Mouse (Mus musculus) lung, postnatal 0 days (tissue): ENCODE data around the gene Msto1. TPM values are rescaled to one million over a fixed set of nuclear protein-coding genes. Genes with fewer than 3 reads are reported as not detected.

Experiments
- ATAC-seq: fragments of 200-750 bp; cut with Nextera tagmentation; 2 replicates; pipeline ENCODE4 v1.8.0; 2017; ENCODE audit warnings: moderate library complexity
- DNase-seq: peaks from one replicate; pipeline ENCODE4 v3.0.0-alpha.2; 2016; ENCODE audit warnings: low spot score
- H3K27ac ChIP-seq: fragments of 300-500 bp; sonication (generic); 2 replicates; pipeline ENCODE4 v1.5.1; 2014; ENCODE audit warnings: antibody characterized with exemption, mild to moderate bottlenecking, low read length, mixed read lengths
- H3K27me3 ChIP-seq: fragments of 300-500 bp; sonication (generic); replicated peaks from 2 replicates; pipeline ENCODE4 v1.6.1; 2014; ENCODE audit warnings: low read length, mixed read lengths; ENCODE audit not compliant: insufficient read depth
- H3K36me3 ChIP-seq: fragments of 300-500 bp; sonication (generic); 2 replicates; pipeline ENCODE4 v1.6.1; 2014; ENCODE audit warnings: low read length, mixed read lengths; ENCODE audit not compliant: insufficient read depth
- H3K4me1 ChIP-seq: fragments of 300-500 bp; sonication (generic); 2 replicates; pipeline ENCODE4 v1.6.1; 2014; ENCODE audit warnings: antibody characterized with exemption, low read depth, low read length, mixed read lengths; ENCODE audit not compliant: insufficient read depth
- H3K4me2 ChIP-seq: fragments of 300-500 bp; sonication (generic); replicated peaks from 2 replicates; pipeline ENCODE4 v1.6.1; 2014; ENCODE audit warnings: low read depth, mild to moderate bottlenecking, low read length, moderate library complexity, mixed read lengths
- H3K4me3 ChIP-seq: fragments of 300-500 bp; sonication (generic); 2 replicates; pipeline ENCODE4 v1.5.1; 2014; ENCODE audit warnings: low read depth, low read length
- H3K9ac ChIP-seq: fragments of 300-500 bp; sonication (generic); replicated peaks from 2 replicates; pipeline ENCODE4 v1.6.1; 2014; ENCODE audit warnings: low read depth, mild to moderate bottlenecking
- H3K9me3 ChIP-seq: fragments of 300-500 bp; sonication (generic); 2 replicates; pipeline ENCODE4 v1.6.1; 2016; ENCODE audit warnings: low read length, mixed read lengths
- CTCF ChIP-seq: IDR thresholded peaks from 2 replicates; pipeline ENCODE4 v1.5.1; 2016; ENCODE audit warnings: antibody characterized with exemption, mild to moderate bottlenecking
- EP300 ChIP-seq: IDR thresholded peaks from 2 replicates; pipeline ENCODE4 v1.6.1; 2016; ENCODE audit warnings: antibody characterized with exemption, mild to moderate bottlenecking, control low read depth
- WGBS: fragments of 180-500 bp; shearing (Covaris S2); extraction: QIAGEN DNeasy Blood & Tissue Kit; methylation state at CpG from one replicate; pipeline ENCODE4 v1.1.7; 2014; 5-methylcytosine and 5-hydroxymethylcytosine counted together
- polyA plus RNA-seq: library from polyadenylated mRNA; unstranded; fragments of >200 nt; fragmentation: Nextera tagmentation; extraction: Ambion mirVana; gene quantifications from 2 replicates; pipeline ENCODE4 v1.2.1, GENCODE M21; 2015

The Msto1 gene
- polyA plus RNA-seq, 1 experiment from 2014 or later, result 23.2 TPM

GRCm38 (mm10) chr3:88862129-88862528, 51.7 kb downstream of the Msto1 start:
- Histone ChIP-seq H3K36me3 (peaks cover 39% of the 10 kb centered on the region), H3K27ac (no peak overlapping the region), H3K4me2 (no peak overlapping the region), H3K9me3 (no peaks in the 10 kb centered on the region), H3K9ac (no peak overlapping the region), H3K4me1 (no peaks in the 10 kb centered on the region), H3K27me3 (no peaks in the 10 kb centered on the region), H3K4me3 (no peak overlapping the region)
- DNase-seq (no peak), ATAC-seq (no peak)
- no peak for TF ChIP-seq CTCF
- no peak for TF ChIP-seq EP300
- 88% methylated on average over 3 of the region's 3 CpGs for WGBS

- peak; percentile 86 for DNase-seq
- peak; percentile 89 for ATAC-seq
- TF ChIP-seq EP300 (peak; percentile 9; the same call in 1 of the 2 replicates), CTCF (no peak)
- no peak overlapping the region for H3K4me3 ChIP-seq
- H3K36me3 ChIP-seq, result peaks cover 26% of the 10 kb centered on the region
- no peaks in the 10 kb centered on the region for H3K9me3 ChIP-seq
- H3K27ac ChIP-seq, result peak overlapping the region; percentile 60; the same call in 1 of the 2 replicates
- no peak overlapping the region for H3K9ac ChIP-seq
- H3K27me3 ChIP-seq, result no peaks in the 10 kb centered on the region
- no peaks in the 10 kb centered on the region for H3K4me1 ChIP-seq
- H3K4me2 ChIP-seq, result no peak overlapping the region
- WGBS, result 52% methylated on average over 6 of the region's 6 CpGs
Observed at GRCm38 (mm10) chr3:88855837-88856236, 58.0 kb downstream of the Msto1 start.

Other genes starting within 250 kb of the Msto1 start
- 42.3 and 49.4 TPM in 2 replicates for gene Khdc4, start 228.2 kb downstream of the Msto1 start, polyA plus RNA-seq
- 88.6 and 98.4 TPM in 2 replicates for gene Rit1, start 197.2 kb downstream of the Msto1 start, polyA plus RNA-seq
- 4.9 and 5.6 TPM in 2 replicates for gene Syt11, start 138.8 kb downstream of the Msto1 start, polyA plus RNA-seq
- 4.6 and 5.0 TPM in 2 replicates for gene Gon4l, start 78.8 kb downstream of the Msto1 start, polyA plus RNA-seq
- 11.9 and 15.0 TPM in 2 replicates for gene Ash1l, start 36.6 kb upstream of the Msto1 start, polyA plus RNA-seq
- gene Dap3, start 37.2 kb upstream of the Msto1 start, polyA plus RNA-seq, result 64.6 and 66.3 TPM in 2 replicates
- gene Rusc1, start 179.3 kb upstream of the Msto1 start, polyA plus RNA-seq, result 16.0 and 17.9 TPM in 2 replicates
- not detected in 2 replicates for gene Gm43738, start 187.1 kb upstream of the Msto1 start, polyA plus RNA-seq
- 185 and 199 TPM in 2 replicates for gene Fdps, start 188.0 kb upstream of the Msto1 start, polyA plus RNA-seq
- gene Pklr, start 222.1 kb upstream of the Msto1 start, polyA plus RNA-seq, result 0.14 and 0.32 TPM in 2 replicates
- gene Hcn3, start 246.2 kb upstream of the Msto1 start, polyA plus RNA-seq, result 0.19 and 0.31 TPM in 2 replicates